Mouse (Mus musculus) midbrain, embryonic 14.5 days (tissue): ENCODE results near the gene Rgs14. TPM values are rescaled to one million over a fixed set of nuclear protein-coding genes. Genes with fewer than 3 reads are reported as not detected.

ENCODE experiments used
- ATAC-seq: fragments of 200-750 bp; cut with Nextera tagmentation; 2 replicates; pipeline ENCODE4 v1.8.0; 2017; ENCODE audit warnings: moderate number of reproducible peaks, moderate library complexity; ENCODE audit not compliant: low FRiP score, low TSS enrichment
- DNase-seq: peaks from one replicate; pipeline ENCODE4 v3.0.0-alpha.2; 2015
- H3K27ac ChIP-seq: fragments of 300-500 bp; sonication (generic); replicated peaks from 2 replicates; pipeline ENCODE4 v1.5.1; 2014; ENCODE audit warnings: mild to moderate bottlenecking, low read depth, low read length, moderate library complexity
- H3K27me3 ChIP-seq: fragments of 300-500 bp; sonication (generic); 2 replicates; pipeline ENCODE4 v1.6.1; 2014; ENCODE audit warnings: low read length, control low read depth, mixed read lengths; ENCODE audit not compliant: control insufficient read depth, insufficient read depth
- H3K36me3 ChIP-seq: fragments of 300-500 bp; sonication (generic); 2 replicates; pipeline ENCODE4 v1.6.1; 2014; ENCODE audit warnings: low read length, control low read depth; ENCODE audit not compliant: control insufficient read depth, insufficient read depth
- H3K4me1 ChIP-seq: fragments of 300-500 bp; sonication (generic); 2 replicates; pipeline ENCODE4 v1.6.1; 2014; ENCODE audit warnings: mild to moderate bottlenecking, antibody characterized with exemption, low read length, control low read depth; ENCODE audit not compliant: control insufficient read depth, insufficient read depth
- H3K4me2 ChIP-seq: fragments of 300-500 bp; sonication (generic); 2 replicates; pipeline ENCODE4 v1.6.1; 2014; ENCODE audit warnings: mild to moderate bottlenecking, low read length, moderate library complexity
- H3K4me3 ChIP-seq: fragments of 300-500 bp; sonication (generic); replicated peaks from 2 replicates; pipeline ENCODE4 v1.5.1; 2014; ENCODE audit warnings: low read depth, low read length
- H3K9ac ChIP-seq: fragments of 300-500 bp; sonication (generic); replicated peaks from 2 replicates; pipeline ENCODE4 v1.6.1; 2014; ENCODE audit warnings: mild to moderate bottlenecking, low read length, moderate library complexity
- H3K9me3 ChIP-seq: fragments of 300-500 bp; sonication (generic); 2 replicates; pipeline ENCODE4 v1.6.1; 2016; ENCODE audit warnings: low read length, control low read depth, mixed read lengths; ENCODE audit not compliant: control insufficient read depth
- WGBS: fragments of 180-500 bp; shearing (Covaris S2); extraction: QIAGEN DNeasy Blood & Tissue Kit; methylation state at CpG from one replicate; pipeline ENCODE4 v1.1.7; 2014; 5-methylcytosine and 5-hydroxymethylcytosine counted together
- polyA plus RNA-seq: library from polyadenylated mRNA; unstranded; fragments of >200 nt; fragmentation: Nextera tagmentation; extraction: Ambion mirVana; gene quantifications from 2 replicates; pipeline ENCODE4 v1.2.1, GENCODE M21; 2014

Gene Rgs14
- polyA plus RNA-seq, 1 experiment from 2014 or later = 0.33 TPM

DNA sequence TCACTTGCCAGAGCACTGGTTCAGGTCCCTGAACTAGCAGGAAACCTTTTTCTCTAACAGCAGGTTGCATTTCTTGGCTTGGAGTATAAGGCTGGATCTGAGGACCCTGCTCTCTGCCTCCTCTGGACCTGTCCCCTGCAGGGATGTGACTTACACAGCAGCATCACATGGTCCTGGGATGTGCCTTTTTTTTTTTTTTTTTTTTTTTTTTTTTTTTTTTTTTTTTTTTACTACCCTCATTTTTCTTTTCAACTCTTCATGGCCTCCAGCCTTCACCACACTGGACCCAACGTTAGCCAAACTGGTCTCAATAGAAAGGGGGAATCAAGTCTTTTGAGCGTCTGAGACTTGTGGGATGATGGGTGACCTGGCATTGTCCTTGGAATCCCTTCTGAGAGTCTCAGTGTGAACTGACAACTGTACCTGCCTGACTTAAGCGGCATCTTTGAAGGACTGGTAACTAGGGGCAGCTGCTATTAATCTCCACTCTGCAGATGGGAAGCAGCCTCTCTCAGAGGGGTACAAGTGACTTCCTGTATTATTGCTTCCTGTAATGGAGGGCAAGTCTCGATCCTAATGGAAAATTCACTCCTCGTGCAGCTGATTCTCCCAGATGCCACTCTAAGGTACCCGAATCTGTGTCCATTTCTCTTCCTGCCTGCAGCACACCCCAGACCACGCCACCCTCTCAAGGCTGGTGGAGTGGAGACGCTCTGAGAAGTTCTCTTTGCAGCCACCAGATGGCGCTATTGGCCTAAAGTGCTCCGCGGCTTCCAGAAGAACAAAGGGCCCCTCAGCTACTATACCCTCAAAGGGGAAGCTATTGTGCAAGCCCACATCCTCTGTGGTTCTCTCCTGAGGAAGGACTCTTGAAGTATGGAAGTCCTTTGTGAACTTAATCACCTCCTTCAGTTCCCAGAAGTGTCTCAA is 35.6 kb downstream of the Rgs14 start:
- 14% methylated on average over 11 of the region's 11 CpGs for WGBS
- ATAC-seq (peak; percentile 85), DNase-seq (peak; percentile 96)
- Histone ChIP-seq H3K9ac (peak overlapping the region; percentile 28; the same call in 1 of the 2 replicates), H3K36me3 (no peaks in the 10 kb centered on the region), H3K4me3 (no peak overlapping the region), H3K27me3 (no peaks in the 10 kb centered on the region), H3K9me3 (no peaks in the 10 kb centered on the region), H3K4me1 (peaks cover 8% of the 10 kb centered on the region), H3K4me2 (peak overlapping the region; percentile 16), H3K27ac (peak overlapping the region; percentile 75)

DNA sequence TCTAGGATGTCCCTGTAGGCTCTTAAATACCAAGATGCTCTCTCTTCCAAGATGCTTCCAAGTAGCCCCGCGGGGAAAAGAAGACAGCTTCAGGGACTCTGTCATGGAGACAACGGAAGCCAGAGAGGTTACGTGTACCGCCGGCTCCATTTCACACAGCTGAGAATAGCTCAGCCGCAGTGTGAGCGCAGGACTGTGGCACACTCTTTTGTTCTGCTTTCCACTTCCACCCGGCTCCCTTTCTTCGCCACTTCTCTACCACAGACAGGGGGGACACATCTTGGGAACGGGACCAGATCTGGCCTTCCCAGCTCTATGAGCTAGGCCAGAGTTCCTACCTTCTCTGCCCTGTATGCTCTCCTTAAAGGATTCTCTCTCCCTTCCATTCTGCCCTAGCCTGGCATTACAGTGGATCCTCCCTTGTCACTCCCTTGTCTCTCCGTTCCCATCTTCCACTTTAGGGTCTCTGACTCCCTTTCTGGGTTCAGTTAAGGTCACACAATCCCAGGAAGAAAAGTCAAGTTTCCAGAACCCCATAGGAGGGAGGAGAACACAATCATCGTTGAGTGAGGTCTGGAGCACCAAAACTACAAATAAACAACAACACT is 36.4 kb downstream of the Rgs14 start:
- Histone ChIP-seq H3K9ac (peak overlapping the region; percentile 28; the same call in 1 of the 2 replicates), H3K4me1 (peaks cover 8% of the 10 kb centered on the region)

DNA sequence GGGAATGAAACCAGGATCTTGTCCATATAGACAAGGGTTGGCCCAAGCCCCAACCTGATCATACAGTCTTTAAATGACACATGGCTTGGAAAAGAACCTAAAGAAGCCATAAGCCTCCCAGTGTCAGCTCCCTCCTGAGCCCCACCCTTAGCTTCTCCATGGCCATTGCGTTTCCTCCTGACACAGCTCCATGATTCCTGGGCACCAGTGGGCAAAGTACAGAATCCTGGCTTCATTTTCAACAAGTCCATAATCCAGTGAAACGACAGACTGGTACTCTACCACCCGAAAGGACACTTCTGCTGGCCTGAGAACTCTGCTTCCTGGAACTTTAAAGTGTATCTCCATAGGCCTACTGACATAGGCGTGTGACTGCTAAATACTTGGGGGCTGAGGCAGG is 37.8 kb downstream of the Rgs14 start:
- H3K36me3 ChIP-seq = no peaks in the 10 kb centered on the region
- DNase-seq = no peak
- no peaks in the 10 kb centered on the region for H3K9me3 ChIP-seq
- no peak for ATAC-seq
- H3K27ac ChIP-seq = no peak overlapping the region
- H3K27me3 ChIP-seq = no peaks in the 10 kb centered on the region
- no peak overlapping the region for H3K4me3 ChIP-seq
- H3K4me2 ChIP-seq = no peak overlapping the region
- no peak overlapping the region for H3K9ac ChIP-seq
- peaks cover 8% of the 10 kb centered on the region for H3K4me1 ChIP-seq
- WGBS = 92% methylated on average over 4 of the region's 4 CpGs

More for the DNA sequence above, 36.4 kb downstream of the Rgs14 start:
- no peak overlapping the region for H3K4me3 ChIP-seq
- 0 out of 2 replicates have a peak, but pooled peaks have one; percentile 12 for ATAC-seq
- H3K27ac ChIP-seq = peak overlapping the region; percentile 75
- H3K4me2 ChIP-seq = peak overlapping the region; percentile 16
- H3K9me3 ChIP-seq = no peaks in the 10 kb centered on the region
- DNase-seq = no peak
- no peaks in the 10 kb centered on the region for H3K27me3 ChIP-seq
- no peaks in the 10 kb centered on the region for H3K36me3 ChIP-seq
- whole genome bisulfite sequencing = 53% methylated on average over 13 of the region's 13 CpGs

DNA sequence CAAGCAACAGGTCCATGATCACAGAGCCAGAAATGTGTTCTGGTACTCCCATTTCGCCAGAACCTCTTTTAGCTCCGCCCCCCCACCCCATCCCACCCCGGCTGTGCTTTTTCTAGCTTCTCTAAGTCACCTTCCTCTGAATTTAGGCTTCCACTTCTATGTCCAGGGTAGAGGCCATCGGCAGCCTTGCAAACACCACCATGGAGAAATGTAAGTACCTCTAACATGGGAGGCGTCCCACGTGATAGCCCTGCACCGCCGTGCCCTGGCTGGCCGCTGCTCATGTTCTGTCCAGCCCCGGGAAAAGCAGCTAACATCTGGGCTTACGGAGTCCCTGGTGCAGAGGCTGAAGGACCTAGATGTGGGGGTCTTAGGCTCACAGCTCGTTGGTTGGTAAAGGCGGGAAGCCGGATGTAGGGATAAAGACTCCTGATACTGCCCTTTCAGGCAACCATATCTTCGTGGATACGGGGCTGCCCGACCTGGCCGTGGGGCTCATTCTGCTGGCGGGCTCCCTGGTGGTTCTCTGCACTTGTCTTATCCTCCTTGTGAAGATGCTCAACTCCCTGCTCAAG is 39.1 kb downstream of the Rgs14 start:
- no peaks in the 10 kb centered on the region for H3K9me3 ChIP-seq
- no peak overlapping the region for H3K4me2 ChIP-seq
- no peak overlapping the region for H3K4me3 ChIP-seq
- ATAC-seq = no peak
- no peaks in the 10 kb centered on the region for H3K27me3 ChIP-seq
- H3K4me1 ChIP-seq = peaks cover 8% of the 10 kb centered on the region
- no peak overlapping the region for H3K9ac ChIP-seq
- no peak overlapping the region for H3K27ac ChIP-seq
- H3K36me3 ChIP-seq = no peaks in the 10 kb centered on the region
- no peak for DNase-seq
- 86% methylated on average over 19 of the region's 19 CpGs for WGBS

DNA sequence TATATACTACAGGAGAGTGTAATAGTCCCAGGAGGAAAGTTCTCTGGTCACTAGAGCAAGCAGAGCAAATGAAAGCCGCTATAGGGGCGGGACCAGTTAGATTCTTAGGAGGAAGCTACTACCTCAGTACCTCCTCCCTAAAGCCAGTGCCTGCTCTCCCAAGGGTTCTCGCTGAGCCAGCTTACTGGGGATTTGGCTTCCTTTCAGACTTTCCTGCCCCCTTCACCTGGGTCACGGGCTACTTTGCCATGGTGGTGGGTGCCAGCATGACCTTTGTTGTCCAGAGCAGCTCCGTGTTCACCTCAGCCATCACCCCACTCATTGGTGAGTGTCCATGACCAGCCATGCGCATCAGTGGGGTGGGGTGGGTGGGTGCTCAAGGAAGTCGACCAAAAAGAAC is 42.3 kb downstream of the Rgs14 start:
- Histone ChIP-seq H3K36me3 (no peaks in the 10 kb centered on the region), H3K4me1 (no peaks in the 10 kb centered on the region)

DNA sequence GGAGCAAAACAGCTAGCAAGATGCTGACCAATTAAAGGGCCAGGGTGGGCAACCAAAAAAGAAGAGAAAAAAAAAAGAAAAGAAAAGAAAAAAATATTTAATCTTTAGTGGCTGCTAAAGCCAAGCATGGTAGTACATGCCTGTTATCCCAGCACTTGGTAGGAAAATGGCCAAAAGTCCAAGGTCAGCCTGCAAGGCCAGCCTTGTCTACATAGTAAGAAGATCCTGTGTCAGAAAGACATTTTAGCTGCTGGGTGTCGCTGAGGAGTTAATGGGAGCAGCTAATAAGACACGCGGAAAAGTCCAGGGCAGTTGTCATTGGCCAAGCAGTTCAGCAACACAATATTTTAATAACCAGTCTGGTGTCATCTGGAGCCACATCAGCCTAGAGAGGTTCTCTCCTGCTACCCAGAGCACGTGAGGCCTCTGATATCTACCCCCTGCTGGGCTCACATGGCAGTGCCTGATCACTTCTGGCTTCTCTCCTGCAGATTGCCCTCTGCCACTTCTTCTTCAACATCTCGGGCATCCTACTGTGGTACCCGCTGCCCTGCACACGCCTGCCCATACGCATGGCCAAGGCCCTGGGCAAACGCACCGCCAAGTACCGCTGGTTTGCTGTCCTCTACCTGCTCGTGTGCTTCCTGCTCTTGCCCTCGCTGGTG is 43.2 kb downstream of the Rgs14 start:
- H3K9me3 ChIP-seq = no peaks in the 10 kb centered on the region
- H3K4me3 ChIP-seq = no peak overlapping the region
- DNase-seq (no peak), ATAC-seq (no peak)
- no peak overlapping the region for H3K4me2 ChIP-seq
- 88% methylated on average over 13 of the region's 13 CpGs for WGBS
- H3K27me3 ChIP-seq = no peaks in the 10 kb centered on the region
- no peak overlapping the region for H3K27ac ChIP-seq
- H3K9ac ChIP-seq = no peak overlapping the region
- no peaks in the 10 kb centered on the region for H3K36me3 ChIP-seq
- no peaks in the 10 kb centered on the region for H3K4me1 ChIP-seq

More for the DNA sequence above, 42.3 kb downstream of the Rgs14 start:
- no peaks in the 10 kb centered on the region for H3K27me3 ChIP-seq
- WGBS = 73% methylated on average over 7 of the region's 7 CpGs
- H3K4me3 ChIP-seq = no peak overlapping the region
- no peaks in the 10 kb centered on the region for H3K9me3 ChIP-seq
- ATAC-seq (no peak), DNase-seq (no peak)
- no peak overlapping the region for H3K4me2 ChIP-seq
- no peak overlapping the region for H3K9ac ChIP-seq
- no peak overlapping the region for H3K27ac ChIP-seq

DNA sequence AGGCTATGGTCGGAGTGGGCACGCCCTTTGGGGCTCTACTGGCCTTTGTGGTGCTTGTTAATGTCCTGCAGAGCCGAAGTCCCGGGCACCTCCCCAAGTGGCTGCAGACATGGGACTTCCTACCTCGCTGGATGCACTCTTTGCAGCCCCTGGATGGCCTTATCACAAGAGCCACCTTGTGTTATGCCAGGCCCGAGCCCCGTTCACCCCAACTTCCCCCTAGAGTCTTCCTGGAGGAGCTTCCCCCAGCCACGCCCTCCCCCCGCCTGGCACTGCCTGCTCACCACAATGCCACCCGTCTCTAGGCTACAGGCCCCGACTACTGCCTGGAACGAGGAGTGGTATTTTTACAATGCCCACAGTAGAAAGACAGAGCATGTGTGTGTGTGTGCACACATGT is 43.8 kb downstream of the Rgs14 start:
- Histone ChIP-seq H3K4me2 (no peak overlapping the region), H3K9me3 (no peaks in the 10 kb centered on the region), H3K4me1 (no peaks in the 10 kb centered on the region), H3K27ac (no peak overlapping the region), H3K4me3 (no peak overlapping the region), H3K36me3 (no peaks in the 10 kb centered on the region), H3K27me3 (no peaks in the 10 kb centered on the region), H3K9ac (no peak overlapping the region)
- DNase-seq = no peak
- ATAC-seq = no peak
- WGBS = 85% methylated on average over 12 of the region's 12 CpGs

DNA sequence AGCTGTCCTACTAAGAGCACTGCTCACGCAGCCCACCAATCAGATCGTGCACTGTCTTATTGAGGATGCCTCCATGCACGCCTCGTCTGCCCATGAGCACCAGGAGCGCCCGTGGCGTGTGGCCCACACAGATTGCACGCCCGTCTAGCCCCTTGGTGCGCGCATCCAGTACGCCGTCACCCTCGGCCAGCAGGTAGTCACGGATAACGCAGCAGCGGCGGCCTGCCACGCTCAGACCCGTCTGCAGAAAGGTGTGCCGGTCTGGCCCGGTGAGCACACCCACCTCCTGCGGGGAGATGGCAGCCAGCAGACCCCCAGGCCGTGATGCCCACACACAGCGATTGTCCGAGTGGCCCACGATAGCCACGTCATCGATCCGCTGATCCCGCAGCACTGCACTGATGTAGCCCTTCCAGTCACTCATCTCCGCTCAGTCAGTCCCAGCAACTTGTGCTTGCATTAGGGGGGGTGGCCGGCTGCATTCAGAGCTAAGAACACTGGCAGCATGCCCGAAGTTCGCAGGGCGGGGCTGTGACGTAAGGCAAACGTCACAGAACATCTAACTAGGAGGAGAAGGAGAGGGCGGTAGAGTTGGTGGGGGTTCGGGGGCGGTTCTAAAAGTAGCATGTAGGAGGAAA is 45.3 kb downstream of the Rgs14 start, which contains the start of gene Pfn3:
TSS of gene Pfn3 (minus strand) at position 490 of the 638 bp plus-strand sequence.
- no peaks in the 10 kb centered on the region for H3K9me3 ChIP-seq
- 7% methylated on average over 41 of the region's 41 CpGs for WGBS
- peak; percentile 37; the same call in 1 of the 2 replicates for ATAC-seq
- H3K27me3 ChIP-seq = peaks cover 9% of the 10 kb centered on the region
- H3K4me3 ChIP-seq = peak within 1 kb of the TSS; percentile 35
- H3K36me3 ChIP-seq = no peaks in the 10 kb centered on the region
- no peaks in the 10 kb centered on the region for H3K4me1 ChIP-seq
- H3K27ac ChIP-seq = no peak within 1 kb of the TSS
- peak within 1 kb of the TSS; percentile 58 for H3K9ac ChIP-seq
- peak; percentile 82 for DNase-seq
- peak within 1 kb of the TSS; percentile 62 for H3K4me2 ChIP-seq
